Mouse (Mus musculus) C2C12 (cell line): Measurements from ENCODE around the gene Selp. TPM values are rescaled to one million over a fixed set of nuclear protein-coding genes. Genes with fewer than 3 reads are reported as not detected.

Experiments used
- H3K27me3 ChIP-seq: one replicate; pipeline ENCODE4 v1.6.1; 2011; ENCODE audit not compliant: control insufficient read depth, insufficient read depth, insufficient read length
- H3K36me3 ChIP-seq: one replicate; pipeline ENCODE4 v1.6.1; 2011; ENCODE audit not compliant: control insufficient read depth, insufficient read depth
- H3K4me3 ChIP-seq: one replicate; pipeline ENCODE4 v1.5.1; 2011; ENCODE audit warnings: mild to moderate bottlenecking, control low read depth; ENCODE audit not compliant: poor library complexity, insufficient read depth, severe bottlenecking
- H3K79me2 ChIP-seq: one replicate; pipeline ENCODE4 v1.6.1; 2011; ENCODE audit not compliant: control insufficient read depth, insufficient read depth
- H3K79me3 ChIP-seq: one replicate; pipeline ENCODE4 v1.6.1; 2011; ENCODE audit warnings: low read depth, control low read depth
- H3ac ChIP-seq: one replicate; pipeline ENCODE3; 2011; ENCODE audit warnings: low read depth; ENCODE audit not compliant: control insufficient read depth, insufficient read length
- CEBPB ChIP-seq: IDR thresholded peaks from one replicate; pipeline ENCODE4 v1.6.1; 2011; ENCODE audit warnings: low read depth, mild to moderate bottlenecking, control low read depth, moderate library complexity
- CTCF ChIP-seq: IDR thresholded peaks from one replicate; pipeline ENCODE4 v1.5.1; 2011; ENCODE audit not compliant: control insufficient read depth, insufficient read depth, insufficient read length
- FOSL1 ChIP-seq: IDR thresholded peaks from one replicate; pipeline ENCODE4 v1.8.0; 2011; ENCODE audit warnings: mild to moderate bottlenecking, low read length; ENCODE audit not compliant: poor library complexity, insufficient read depth, severe bottlenecking
- MAX ChIP-seq: IDR thresholded peaks from one replicate; pipeline ENCODE4 v1.6.1; 2011; ENCODE audit warnings: mild to moderate bottlenecking, control low read depth
- MYOD1 ChIP-seq: IDR thresholded peaks from one replicate; pipeline ENCODE4 v1.6.1; 2011; ENCODE audit warnings: low read depth; ENCODE audit not compliant: control insufficient read depth, insufficient read length
- MYOG ChIP-seq: IDR thresholded peaks from one replicate; pipeline ENCODE4 v1.6.1; 2011; ENCODE audit not compliant: control insufficient read depth, insufficient read length; ENCODE audit errors: extremely low read depth
- USF1 ChIP-seq: IDR thresholded peaks from one replicate; pipeline ENCODE4 v1.6.1; 2011; ENCODE audit warnings: low read depth, mild to moderate bottlenecking, control low read depth, moderate library complexity
- polyA plus RNA-seq: library from polyadenylated mRNA; unstranded; fragments of >200 nt; fragmentation: generic; extraction: Trizol; gene quantifications from one replicate; pipeline ENCODE4 v1.2.1, GENCODE M21; 2012; ENCODE audit warnings: missing spikeins

Selp gene
- polyA plus RNA-seq, 1 experiment, result 24.1 TPM

GRCm38 (mm10) chr1:164151387-164152088 lies 36.5 kb downstream of the Selp start, which contains the start of gene F5:
Gene F5, plus strand, starts transcription at chr1:164151838.
- H3K36me3 ChIP-seq, result no peaks in the 10 kb centered on the region
- TF ChIP-seq FOSL1 (no peak), USF1 (no peak), MYOD1 (no peak), CTCF (no peak), CEBPB (no peak), MYOG (no peak), MAX (no peak)
- no peaks in the 10 kb centered on the region for H3K79me3 ChIP-seq
- H3K79me2 ChIP-seq, result no peaks in the 10 kb centered on the region
- no peak within 1 kb of the TSS for H3ac ChIP-seq
- no peak within 1 kb of the TSS for H3K4me3 ChIP-seq
- no peaks in the 10 kb centered on the region for H3K27me3 ChIP-seq

- no peak for TF ChIP-seq MYOD1
- TF ChIP-seq MYOG, result no peak
- no peak for TF ChIP-seq CEBPB
- TF ChIP-seq MAX, result no peak
- TF ChIP-seq CTCF, result no peak
- TF ChIP-seq FOSL1, result no peak
- no peak for TF ChIP-seq USF1
- Histone ChIP-seq H3K79me2 (no peaks in the 10 kb centered on the region), H3ac (no peak overlapping the region), H3K36me3 (no peaks in the 10 kb centered on the region), H3K27me3 (no peaks in the 10 kb centered on the region), H3K79me3 (no peaks in the 10 kb centered on the region), H3K4me3 (no peak overlapping the region)
Observed at GRCm38 (mm10) chr1:164152836-164153235, 37.8 kb downstream of the Selp start.

- Histone ChIP-seq H3K27me3 (no peaks in the 10 kb centered on the region), H3K79me3 (no peaks in the 10 kb centered on the region), H3K79me2 (no peaks in the 10 kb centered on the region), H3ac (no peak overlapping the region), H3K4me3 (no peak overlapping the region), H3K36me3 (no peaks in the 10 kb centered on the region)
- TF ChIP-seq CTCF, result no peak
Observed at GRCm38 (mm10) chr1:164154983-164155382, 39.9 kb downstream of the Selp start.

GRCm38 (mm10) chr1:164158571-164158970 lies 43.5 kb downstream of the Selp start:
- no peak overlapping the region for H3K4me3 ChIP-seq
- no peak overlapping the region for H3ac ChIP-seq
- no peaks in the 10 kb centered on the region for H3K79me2 ChIP-seq
- no peaks in the 10 kb centered on the region for H3K79me3 ChIP-seq
- H3K36me3 ChIP-seq, result no peaks in the 10 kb centered on the region
- peaks cover 12% of the 10 kb centered on the region for H3K27me3 ChIP-seq
- no peak for TF ChIP-seq USF1
- no peak for TF ChIP-seq FOSL1
- TF ChIP-seq MYOG, result no peak

- TF ChIP-seq FOSL1, result no peak
- TF ChIP-seq CEBPB, result no peak
- TF ChIP-seq MAX, result no peak
- no peak for TF ChIP-seq USF1
- no peak for TF ChIP-seq MYOD1
- no peak for TF ChIP-seq MYOG
- TF ChIP-seq CTCF, result no peak
- H3K4me3 ChIP-seq, result no peak overlapping the region
- peaks cover 16% of the 10 kb centered on the region for H3K27me3 ChIP-seq
- H3K79me3 ChIP-seq, result no peaks in the 10 kb centered on the region
- H3ac ChIP-seq, result no peak overlapping the region
- H3K36me3 ChIP-seq, result no peaks in the 10 kb centered on the region
- no peaks in the 10 kb centered on the region for H3K79me2 ChIP-seq
Observed at GRCm38 (mm10) chr1:164159781-164160180, 44.7 kb downstream of the Selp start.

- H3ac ChIP-seq, result no peak overlapping the region
- TF ChIP-seq MAX (no peak), USF1 (no peak), CEBPB (no peak), MYOD1 (no peak), CTCF (no peak), MYOG (no peak), FOSL1 (no peak)
Observed at GRCm38 (mm10) chr1:164162745-164163144, 47.7 kb downstream of the Selp start.

More at GRCm38 (mm10) chr1:164162745-164163144, 47.7 kb downstream of the Selp start:
- no peaks in the 10 kb centered on the region for H3K79me2 ChIP-seq
- H3K79me3 ChIP-seq, result no peaks in the 10 kb centered on the region
- peaks cover 18% of the 10 kb centered on the region for H3K27me3 ChIP-seq
- H3K36me3 ChIP-seq, result no peaks in the 10 kb centered on the region
- H3K4me3 ChIP-seq, result no peak overlapping the region
